Mouse (Mus musculus) c-Kit-negative CD71-positive TER-119-positive erythroid progenitor cells, embryonic 14.5 days (primary cell): Measurements from ENCODE around the gene Gnb5.
A peak's percentile ranks its signal among the peaks of the same experiment; 100 is the strongest.

Experiments
- DNase-seq: peaks from one replicate; pipeline ENCODE4 v3.0.0-alpha.2; 2013; ENCODE audit warnings: low read depth, low spot score

The Gnb5 gene

DNA sequence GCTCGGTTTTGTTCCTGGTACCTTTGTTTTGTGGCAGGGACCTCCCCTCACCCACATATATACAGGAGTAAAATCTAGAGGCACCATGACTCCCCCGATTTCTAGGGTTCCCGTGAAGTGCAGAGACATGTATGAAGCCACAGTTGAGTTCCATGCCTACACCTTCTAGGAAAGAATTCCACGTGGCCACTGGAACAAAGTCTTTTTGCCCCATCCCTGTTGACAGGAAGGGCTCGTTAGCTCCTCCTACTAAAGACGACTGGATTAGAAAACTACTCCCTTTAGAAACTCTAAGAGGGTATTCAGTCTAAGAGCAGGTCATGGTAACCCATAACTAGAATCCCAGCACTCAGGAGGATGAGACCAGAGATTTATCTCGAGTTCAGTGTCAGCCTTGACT is 1.8 kb upstream of the Gnb5 start:
- DNase-seq = no peak

DNA sequence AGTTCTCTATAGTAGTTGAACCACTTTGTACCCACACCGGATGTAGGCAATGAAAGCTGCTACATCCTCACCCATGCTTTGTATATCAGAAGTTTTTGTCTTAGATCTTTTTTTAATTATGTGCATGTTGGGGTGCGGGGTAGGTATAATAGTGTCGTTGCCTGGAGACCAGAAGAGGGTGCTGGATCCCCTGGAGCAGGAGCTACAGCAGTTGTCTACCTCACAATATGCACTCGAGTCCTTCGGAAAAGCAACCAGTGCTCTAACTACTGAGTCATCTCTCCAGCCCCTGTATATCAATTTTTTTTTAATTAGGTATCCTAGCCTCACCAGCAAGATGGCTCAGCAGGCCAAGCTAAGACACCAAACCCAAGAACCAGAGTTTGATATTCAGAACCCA is 927 bp downstream of the Gnb5 start:
- no peak for DNase-seq

DNA sequence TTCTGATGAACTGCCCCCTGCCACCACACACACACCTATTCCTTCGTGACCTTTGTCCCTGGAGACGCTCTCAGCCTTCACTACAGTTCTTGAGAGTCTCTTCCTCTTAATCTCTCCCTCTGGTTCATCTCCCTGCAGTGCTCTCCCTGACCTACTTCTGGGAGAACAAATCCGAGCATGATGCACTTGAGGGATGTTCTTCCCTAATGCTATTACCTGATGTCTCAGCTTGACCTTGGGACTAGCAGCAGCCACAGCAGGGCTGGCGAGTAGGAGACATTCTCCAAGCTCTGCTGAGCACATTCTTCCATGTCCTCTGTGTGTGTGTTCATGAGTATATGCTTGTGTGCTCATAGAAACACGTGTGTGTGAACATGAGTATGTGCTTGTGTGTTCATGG is 2.5 kb downstream of the Gnb5 start:
- no peak for DNase-seq

DNA sequence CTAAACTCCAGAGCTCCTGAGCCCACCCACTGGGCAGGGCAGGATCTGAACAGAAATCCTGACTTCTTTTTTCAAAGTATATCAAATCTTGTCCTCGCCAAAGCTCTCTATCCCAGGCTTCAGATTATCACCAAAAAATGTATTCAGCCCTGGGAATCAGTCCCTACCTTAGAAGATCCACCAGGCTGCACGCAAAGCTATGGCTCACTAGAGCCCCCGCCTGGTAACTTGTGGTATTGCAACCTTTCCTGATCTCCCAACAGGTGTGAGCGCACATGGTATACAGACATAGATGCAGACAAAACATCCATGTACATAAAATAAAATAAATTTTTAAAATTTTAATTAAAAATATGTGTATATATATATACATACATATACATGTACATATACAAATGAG is 5.9 kb downstream of the Gnb5 start:
- peak; percentile 43 for DNase-seq

DNA sequence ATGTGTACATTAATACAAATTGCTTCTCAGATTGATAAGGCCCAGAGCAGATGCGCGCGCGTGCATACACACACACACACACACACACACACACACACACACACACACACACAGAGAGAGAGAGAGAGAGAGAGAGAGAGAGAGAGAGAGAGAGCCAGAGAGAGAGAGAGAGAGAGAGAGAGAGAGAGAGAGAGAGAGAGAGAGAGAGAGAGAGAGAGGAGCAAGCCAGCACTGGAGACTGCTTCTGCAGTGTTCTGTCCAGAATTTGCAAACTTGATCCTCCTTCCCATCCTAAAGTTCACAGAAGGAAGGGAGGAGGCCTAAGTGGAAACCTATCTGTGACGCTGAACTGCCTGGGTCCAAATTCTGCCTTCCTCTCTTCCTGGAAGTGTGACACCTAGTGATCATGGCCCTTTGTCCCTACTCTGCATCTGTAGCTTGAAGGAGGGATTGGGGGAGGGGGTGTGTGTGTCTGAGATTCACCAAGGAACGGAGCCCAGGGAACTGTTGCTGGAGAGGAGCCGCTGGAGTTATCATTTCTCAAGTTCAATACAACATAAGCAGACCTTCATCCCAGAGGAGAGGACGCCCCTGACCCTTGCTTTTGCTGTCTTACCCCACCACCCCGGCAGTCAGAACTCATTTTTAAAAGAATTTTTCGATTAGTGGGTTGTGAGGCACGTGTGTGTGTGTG is 7.2 kb downstream of the Gnb5 start:
- no peak for DNase-seq

DNA sequence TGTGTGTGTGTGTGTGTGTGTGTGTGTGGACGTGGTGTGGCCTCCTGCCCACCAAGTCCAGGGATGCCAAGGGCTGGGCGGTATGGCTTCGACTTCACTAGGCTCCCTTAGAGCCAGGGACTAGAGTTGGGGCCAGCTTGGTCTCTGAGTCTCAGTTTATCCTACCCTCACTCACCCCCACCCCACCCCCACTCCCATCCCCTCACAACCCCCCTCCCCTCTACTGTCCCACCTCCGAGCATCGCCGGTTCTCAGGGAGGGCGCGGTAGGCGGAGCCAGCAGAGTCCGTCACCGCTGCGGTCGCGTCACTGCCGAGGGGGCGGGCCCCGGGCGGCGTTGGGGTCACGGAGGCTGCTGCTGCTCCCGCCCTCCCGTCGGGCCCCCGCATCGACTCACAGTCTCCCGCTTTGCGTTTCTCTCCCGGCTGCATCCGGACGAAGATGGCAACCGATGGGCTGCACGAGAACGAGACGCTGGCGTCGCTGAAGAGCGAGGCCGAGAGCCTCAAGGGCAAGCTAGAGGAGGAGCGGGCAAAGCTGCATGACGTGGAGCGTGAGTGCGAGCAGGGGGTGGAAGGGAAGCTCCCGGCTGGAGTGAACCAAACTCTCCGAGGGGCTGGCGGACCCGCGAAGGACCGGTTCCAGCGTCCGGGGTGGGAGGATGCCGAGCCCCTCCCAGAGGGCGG is 7.9 kb downstream of the Gnb5 start:
- DNase-seq = no peak

DNA sequence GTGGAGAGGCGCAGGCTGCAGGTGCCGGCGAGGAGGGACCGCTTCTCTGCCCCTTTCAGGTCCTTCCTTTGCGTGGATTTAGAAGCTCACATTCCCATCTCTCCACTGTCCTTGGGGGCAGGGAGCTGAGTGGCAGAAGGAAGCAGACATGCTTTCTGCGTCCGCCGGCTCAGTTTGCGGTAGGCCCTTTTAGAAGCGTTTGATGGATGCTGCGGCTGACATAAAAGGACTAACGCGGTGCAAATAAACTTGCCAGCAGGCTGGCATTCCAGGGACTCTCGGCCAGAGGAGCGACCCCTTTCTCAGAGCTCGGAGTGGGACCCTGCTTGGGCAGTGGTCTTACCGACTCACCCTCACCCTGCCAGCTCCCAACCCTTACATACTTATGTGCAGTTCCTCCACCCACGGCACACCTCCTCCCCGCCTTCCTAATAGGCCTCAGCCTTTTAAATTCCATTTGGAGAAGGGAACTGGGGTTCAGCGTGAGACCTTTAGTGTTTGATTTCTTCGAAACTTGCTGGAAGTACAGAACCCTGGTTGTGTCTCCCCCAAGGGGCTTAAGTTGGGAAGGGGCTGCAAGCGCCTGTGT is 8.5 kb downstream of the Gnb5 start:
- DNase-seq = no peak

DNA sequence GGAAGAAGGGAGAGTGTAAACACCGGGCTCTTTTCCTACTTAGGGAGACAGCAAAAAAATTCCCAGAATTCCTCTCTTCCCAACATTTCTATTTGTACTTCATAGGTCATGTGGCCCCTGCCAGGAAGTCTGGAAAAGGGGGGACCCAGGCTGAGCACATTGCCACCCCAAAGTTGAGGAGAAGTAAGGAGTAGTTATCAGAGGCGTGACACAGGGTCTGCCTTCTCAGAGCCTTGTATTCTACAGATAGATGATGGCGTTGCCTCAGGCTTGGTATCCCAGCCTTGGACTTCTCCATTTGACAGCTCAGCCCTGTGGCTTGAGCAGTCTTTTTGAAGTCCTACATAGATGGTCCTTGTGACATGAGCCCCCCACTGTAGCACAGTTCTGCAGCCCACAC is 9.2 kb downstream of the Gnb5 start:
- no peak for DNase-seq

DNA sequence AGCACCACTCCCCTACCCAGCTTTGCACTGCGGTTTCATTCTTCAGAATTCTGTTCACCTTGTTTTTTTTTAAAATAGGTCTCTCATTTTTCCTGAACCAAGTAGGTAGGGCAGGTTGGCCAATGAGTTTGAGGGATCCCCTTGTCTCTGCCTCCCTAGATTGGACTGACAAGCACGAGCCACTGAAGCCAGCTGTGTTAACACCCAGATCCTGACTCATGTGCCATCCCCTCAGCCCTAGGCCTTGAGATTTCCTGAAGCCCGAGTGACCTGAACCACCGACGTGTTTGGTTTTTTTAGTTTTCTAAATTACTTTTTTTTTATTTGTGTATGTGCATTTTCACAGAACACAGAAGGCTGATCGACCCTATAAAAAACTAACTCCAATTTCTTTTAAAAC is 10.7 kb downstream of the Gnb5 start:
- DNase-seq = no peak

DNA sequence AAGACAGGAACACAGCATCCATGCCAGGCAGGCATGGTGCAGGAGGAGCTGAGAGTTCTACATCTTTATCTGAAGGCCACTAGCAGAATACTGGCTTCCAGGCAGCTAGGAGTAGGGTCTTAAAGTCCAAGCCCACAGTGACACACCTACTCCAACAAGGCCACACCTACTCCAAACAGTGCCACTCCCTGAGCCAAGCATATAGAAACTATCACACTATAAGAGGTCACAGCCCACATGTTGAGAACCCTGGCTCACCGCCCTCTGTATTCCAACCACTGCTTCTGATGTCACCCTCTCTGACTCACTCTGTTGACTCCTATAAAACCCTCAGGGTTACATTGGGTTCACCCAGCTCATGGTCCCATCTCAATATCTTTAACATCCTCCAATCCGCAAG is 12.1 kb downstream of the Gnb5 start:
- no peak for DNase-seq

DNA sequence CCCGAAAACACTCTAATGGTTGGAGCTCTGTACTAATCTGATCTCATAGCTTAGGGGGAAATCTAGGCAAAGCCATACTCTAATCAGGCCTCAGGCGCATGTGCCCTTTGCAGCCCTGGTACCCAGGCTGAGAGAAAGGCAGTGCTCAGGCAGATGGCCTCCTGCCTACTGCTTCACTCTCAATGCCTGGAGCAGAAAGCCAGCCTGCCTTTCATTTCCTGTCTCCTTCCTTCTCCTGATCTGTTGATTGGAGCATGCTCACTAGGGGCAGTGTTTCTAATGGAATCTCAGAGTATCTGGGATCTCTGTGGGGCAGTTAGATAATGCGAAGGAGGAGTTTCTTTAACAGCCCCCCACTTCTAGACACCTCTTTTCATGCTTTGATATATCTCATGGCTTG is 13.3 kb downstream of the Gnb5 start:
- no peak for DNase-seq

DNA sequence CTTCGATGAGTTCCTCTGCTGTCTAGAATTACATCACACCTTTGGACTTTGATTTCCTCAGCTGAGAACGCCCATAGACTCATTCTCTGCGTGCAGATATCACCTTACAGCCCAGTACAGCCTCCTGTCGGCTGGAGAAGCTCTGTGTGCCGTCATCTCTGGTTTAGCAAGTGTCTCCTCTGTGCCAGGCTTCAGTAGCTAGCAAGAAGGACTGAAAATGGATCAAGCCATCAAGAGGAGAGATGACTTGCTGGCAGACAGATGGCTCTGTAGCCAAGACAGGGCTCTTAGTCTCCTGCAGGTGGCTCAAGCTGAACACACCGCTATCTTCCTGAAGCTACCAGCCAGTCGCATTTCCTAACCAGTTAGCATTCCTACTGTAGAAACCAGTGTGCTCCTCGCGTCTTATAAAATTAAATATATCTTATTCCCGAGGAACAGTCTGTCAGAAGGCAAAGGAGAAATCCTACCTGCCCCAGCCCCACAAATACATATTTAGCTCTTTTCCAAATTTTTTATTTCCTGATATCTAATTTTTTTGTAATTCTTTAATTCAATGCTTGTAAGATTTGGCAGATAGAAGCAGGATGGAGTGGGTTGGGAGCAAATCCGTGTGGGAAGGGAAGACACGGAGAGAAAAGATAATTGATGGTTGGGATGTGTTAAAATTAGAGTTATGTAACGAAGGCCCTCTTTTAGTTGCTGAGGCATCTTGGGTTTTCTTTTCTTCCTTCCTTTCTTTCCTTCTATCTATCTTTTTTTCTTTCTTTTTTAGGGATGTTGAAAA is 16.2 kb downstream of the Gnb5 start:
- DNase-seq = no peak

DNA sequence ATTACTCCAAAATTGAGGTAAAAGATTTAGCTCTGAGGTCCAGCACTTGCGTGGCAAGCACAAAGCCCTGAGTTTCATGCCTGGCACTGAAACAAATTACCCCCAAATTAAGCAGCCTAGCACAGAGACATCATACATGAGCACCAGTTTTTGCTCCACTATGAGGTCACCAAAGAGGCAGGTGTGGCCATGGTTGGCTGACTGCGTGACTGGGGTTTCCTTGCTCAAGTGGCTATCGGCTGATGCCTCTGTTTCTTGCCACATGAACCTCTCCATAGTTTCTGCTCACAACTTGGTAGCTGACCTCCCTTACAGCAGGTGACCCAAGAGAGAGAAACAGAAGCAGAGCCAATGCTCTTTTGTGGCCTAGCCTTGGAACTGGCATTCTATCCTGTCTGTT is 22.0 kb downstream of the Gnb5 start:
- no peak for DNase-seq

DNA sequence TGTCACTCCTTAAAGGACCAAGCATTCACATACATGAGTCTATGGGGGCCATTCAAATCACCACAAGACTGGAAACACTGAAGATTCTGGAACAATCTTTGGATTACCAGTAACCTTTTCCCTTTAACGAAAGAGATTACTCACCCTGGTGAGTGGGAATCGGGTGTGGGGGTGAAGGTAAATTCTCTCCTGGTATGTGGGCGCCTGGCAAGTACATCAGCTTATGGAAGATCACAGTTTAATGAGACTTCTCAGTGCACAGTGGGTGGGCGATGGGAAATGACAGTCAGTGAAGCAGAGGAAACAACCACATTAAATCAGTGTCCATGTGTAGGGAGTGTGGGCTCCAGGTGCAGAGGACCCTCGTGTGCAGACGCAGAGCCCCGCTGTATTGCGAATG is 24.7 kb downstream of the Gnb5 start:
- no peak for DNase-seq

DNA sequence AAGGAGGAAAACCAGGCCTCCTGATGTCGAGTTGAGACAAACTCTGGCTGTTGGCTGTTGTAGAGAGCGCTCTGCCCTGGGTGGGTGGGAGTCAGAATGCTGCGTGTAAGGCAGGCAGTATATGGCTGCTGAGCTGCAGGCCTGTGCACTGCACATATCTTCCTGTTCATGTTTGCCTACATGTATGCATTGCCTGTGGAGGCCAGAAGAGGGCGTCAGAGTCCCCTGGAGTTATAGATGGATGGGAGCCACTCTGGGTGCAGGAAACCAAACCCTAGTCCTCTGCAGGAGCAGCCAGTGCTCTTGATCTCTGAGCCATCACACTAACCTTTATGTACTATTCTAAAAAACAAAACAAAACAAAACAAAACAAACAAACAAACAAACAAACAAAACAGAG is 28.4 kb downstream of the Gnb5 start:
- DNase-seq = no peak

DNA sequence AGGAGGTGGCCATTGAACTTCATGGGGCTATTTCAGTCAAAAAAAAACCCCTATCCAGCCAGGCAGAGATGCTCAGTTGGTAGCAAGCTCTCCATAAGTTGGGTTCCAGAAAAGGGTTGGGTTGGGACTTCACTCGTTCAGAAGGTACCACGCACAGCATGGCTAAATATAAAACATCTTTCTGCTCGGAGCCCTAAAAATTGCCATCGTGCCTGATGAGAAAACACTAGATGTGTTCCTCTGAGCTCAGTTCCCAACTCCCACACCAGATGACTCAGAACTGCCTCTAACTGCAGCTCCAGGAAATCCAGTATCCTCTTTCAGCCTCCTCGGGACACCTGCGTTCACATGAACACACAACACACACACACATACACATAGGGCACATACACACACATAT is 31.9 kb downstream of the Gnb5 start:
- no peak for DNase-seq

DNA sequence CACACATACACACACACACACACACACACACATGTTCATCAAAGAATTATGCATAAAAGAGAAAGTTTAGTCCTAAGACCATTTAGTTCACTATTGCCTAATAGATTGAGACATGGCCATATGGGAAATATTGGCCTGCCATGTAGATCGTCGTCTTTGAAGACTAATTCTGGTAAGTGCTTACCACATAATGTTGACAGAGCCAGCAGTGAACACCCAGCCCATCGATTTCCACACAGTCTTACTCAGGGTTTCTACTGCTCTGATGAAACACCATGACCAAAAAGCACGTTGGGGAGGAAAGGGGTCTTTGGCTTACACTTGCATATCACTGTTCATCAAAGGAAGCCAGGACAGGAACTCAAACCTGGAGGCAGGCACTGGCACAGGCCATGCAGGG is 36.3 kb downstream of the Gnb5 start:
- DNase-seq = no peak

DNA sequence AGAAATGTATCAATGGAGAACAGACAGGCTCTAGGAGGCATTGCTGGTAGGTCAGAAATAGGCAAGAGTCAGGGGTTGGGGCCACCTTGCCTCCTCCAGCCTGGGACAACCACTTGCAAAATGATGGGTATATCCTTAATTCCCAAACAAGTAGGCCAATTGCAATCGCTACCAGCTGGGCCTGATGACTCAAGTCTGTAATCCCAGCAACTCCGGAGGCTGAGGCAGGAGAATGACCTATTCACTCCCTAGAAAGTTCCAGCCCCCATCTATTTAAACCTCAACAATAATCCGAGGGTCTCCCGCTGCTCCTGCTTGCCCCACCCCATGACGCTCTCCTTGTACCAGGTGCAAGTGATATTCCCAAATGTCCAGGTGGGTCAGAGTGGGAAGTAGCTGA is 41.4 kb downstream of the Gnb5 start, which contains the start of gene Bcl2l10:
Bcl2l10 (plus strand) TSS at position 301 of the 400 bp plus-strand sequence.
- DNase-seq = no peak

DNA sequence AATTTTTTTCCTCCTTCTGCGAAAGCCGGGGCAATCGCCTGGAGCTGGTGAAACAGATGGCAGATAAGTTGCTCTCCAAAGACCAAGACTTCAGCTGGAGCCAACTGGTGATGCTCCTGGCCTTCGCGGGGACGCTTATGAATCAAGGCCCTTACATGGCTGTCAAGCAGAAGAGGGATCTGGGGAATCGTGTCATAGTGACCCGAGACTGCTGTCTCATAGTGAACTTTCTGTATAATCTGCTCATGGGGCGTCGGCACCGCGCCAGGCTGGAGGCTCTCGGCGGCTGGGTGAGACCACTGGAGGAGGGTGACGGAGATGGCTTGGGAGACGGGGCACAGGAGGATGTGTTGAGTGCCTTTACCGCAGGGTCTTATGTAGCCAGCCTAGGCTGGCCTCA is 42.0 kb downstream of the Gnb5 start:
- no peak for DNase-seq

DNA sequence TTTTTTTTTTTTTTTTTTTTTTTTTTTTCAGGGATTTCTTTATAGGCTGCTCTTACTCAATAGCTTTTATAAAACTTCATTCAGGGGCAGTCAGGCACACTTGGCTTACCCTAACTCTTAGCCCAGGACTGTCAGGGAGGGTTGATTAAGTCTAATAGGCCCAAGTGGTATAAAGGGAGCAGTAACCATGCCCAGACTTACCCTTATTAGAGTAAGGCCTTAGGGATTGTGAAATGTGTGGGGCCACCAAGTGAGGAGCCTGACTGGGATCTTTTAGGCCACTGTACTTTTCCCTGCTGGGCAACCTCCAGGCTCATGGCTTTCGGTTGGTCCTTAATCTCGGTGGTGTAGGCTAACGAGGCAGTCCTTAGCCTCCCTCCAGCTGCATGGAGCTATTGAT is 42.6 kb downstream of the Gnb5 start:
- no peak for DNase-seq

DNA sequence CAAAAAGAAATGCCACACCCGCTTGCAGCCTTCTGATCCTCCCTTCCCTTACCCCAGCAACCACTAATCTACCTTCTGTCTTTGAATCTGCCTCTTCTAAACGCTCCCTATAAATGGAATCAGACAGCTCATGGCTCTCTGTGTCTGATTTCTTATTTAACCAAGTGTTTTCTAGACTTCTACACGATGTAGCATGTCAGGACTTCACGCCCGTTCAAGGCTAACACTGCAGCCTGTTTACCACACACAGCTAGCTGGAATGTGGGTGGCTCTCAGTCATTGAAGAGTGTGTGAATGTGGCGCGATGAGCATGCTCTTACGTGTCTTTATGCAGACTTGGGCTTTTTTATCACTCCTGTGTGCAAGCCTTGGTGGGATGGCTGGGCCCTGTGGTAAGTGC is 47.0 kb downstream of the Gnb5 start:
- DNase-seq = no peak

DNA sequence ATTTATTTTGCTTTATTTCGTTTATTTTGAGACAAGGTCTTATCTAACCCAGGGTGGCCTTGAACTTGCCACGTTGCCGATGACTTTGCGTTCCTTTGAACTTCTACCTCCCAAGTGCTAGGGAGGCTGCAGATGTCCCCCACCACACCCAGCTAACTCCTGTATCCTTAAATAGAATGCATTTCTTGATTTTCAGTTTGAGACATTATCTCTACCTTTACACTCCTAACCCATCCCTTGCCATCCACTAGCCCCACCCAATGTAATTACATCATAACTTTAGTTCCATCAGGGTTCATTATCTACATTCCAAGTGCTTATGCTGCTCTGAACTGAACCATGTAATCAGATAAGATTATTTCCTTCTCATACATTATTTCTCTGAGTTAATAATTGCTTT is 49.7 kb downstream of the Gnb5 start:
- DNase-seq = no peak
